Mouse (Mus musculus) hindbrain, embryonic 13.5 days (tissue): Measurements from ENCODE around the gene Dcdc2a. TPM values are rescaled to one million over a fixed set of nuclear protein-coding genes. Genes with fewer than 3 reads are reported as not detected.

Experiments used
- ATAC-seq: fragments of 200-750 bp; cut with Nextera tagmentation; 2 replicates; pipeline ENCODE4 v1.8.0; 2017; ENCODE audit warnings: moderate TSS enrichment; ENCODE audit not compliant: low FRiP score
- H3K27ac ChIP-seq: fragments of 300-500 bp; sonication (generic); 2 replicates; pipeline ENCODE4 v1.5.1; 2015; ENCODE audit warnings: inconsistent platforms, mild to moderate bottlenecking, moderate library complexity
- H3K27me3 ChIP-seq: fragments of 300-500 bp; sonication (generic); 2 replicates; pipeline ENCODE4 v1.6.1; 2015; ENCODE audit warnings: mild to moderate bottlenecking, inconsistent platforms
- H3K36me3 ChIP-seq: fragments of 300-500 bp; sonication (generic); 2 replicates; pipeline ENCODE4 v1.6.1; 2015; ENCODE audit warnings: mild to moderate bottlenecking, inconsistent platforms
- H3K4me1 ChIP-seq: fragments of 300-500 bp; sonication (generic); replicated peaks from 2 replicates; pipeline ENCODE4 v1.6.1; 2015; ENCODE audit warnings: inconsistent platforms
- H3K4me2 ChIP-seq: fragments of 300-500 bp; sonication (generic); 2 replicates; pipeline ENCODE4 v1.6.1; 2015; ENCODE audit warnings: inconsistent platforms, mild to moderate bottlenecking, moderate library complexity
- H3K4me3 ChIP-seq: fragments of 300-500 bp; sonication (generic); 2 replicates; pipeline ENCODE4 v1.5.1; 2015; ENCODE audit warnings: mild to moderate bottlenecking, inconsistent platforms
- H3K9ac ChIP-seq: fragments of 300-500 bp; sonication (generic); 2 replicates; pipeline ENCODE4 v1.6.1; 2015; ENCODE audit warnings: mild to moderate bottlenecking, inconsistent platforms
- H3K9me3 ChIP-seq: fragments of 300-500 bp; sonication (generic); 2 replicates; pipeline ENCODE4 v1.6.1; 2016; ENCODE audit warnings: inconsistent platforms
- WGBS: fragments of 180-500 bp; shearing (Covaris S2); methylation state at CpG from one replicate; pipeline ENCODE4 v1.1.7; 2015; 5-methylcytosine and 5-hydroxymethylcytosine counted together
- polyA plus RNA-seq: library from polyadenylated mRNA; unstranded; fragments of >200 nt; fragmentation: Nextera tagmentation; extraction: Ambion mirVana; gene quantifications from 2 replicates; pipeline ENCODE4 v1.2.1, GENCODE M21; 2015

Gene Dcdc2a
- polyA plus RNA-seq, 1 experiment from 2014 or later = 5.0 TPM

GRCm38 (mm10) chr13:25099508-25099907, 43.7 kb downstream of the Dcdc2a start:
- 80% methylated on average over 3 of the region's 3 CpGs for WGBS
- Histone ChIP-seq H3K9ac (no peak overlapping the region), H3K27ac (no peak overlapping the region), H3K4me2 (no peak overlapping the region), H3K4me1 (no peaks in the 10 kb centered on the region), H3K4me3 (no peak overlapping the region), H3K9me3 (no peaks in the 10 kb centered on the region), H3K36me3 (no peaks in the 10 kb centered on the region), H3K27me3 (no peaks in the 10 kb centered on the region)
- ATAC-seq = no peak

- WGBS = 74% methylated on average over 6 of the region's 6 CpGs
Measured at GRCm38 (mm10) chr13:25100581-25100980, 44.8 kb downstream of the Dcdc2a start.

GRCm38 (mm10) chr13:25105671-25106070, 49.9 kb downstream of the Dcdc2a start:
- no peak for ATAC-seq

More at GRCm38 (mm10) chr13:25100581-25100980, 44.8 kb downstream of the Dcdc2a start:
- H3K27me3 ChIP-seq = no peaks in the 10 kb centered on the region
- no peaks in the 10 kb centered on the region for H3K9me3 ChIP-seq
- no peaks in the 10 kb centered on the region for H3K36me3 ChIP-seq
- H3K27ac ChIP-seq = no peak overlapping the region
- no peak overlapping the region for H3K4me2 ChIP-seq
- no peak overlapping the region for H3K9ac ChIP-seq
- H3K4me1 ChIP-seq = no peaks in the 10 kb centered on the region
- ATAC-seq = no peak
- no peak overlapping the region for H3K4me3 ChIP-seq

DNA sequence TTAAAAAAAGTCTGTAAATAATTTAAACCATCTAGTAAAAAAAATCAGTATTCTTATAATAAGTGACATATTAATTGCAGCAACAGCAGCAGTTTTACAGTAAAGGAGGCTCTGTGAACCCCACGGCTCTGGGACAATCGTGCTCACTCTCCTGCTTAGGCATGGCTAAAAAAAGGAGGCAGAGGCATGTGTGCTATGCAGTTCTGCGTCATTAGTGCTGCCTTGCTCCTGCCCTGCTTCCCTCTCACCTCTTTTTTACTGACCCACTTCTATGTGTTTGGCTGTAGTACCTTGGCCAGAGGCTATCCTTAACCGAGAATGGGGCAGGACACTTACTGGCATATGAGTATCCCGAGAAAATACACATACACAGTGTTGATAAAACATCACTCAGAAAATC, 50.9 kb downstream of the Dcdc2a start:
- H3K9me3 ChIP-seq = no peaks in the 10 kb centered on the region
- H3K4me1 ChIP-seq = no peaks in the 10 kb centered on the region
- ATAC-seq = no peak
- WGBS = 85% methylated on average over 5 of the region's 5 CpGs
- H3K36me3 ChIP-seq = no peaks in the 10 kb centered on the region
- no peak overlapping the region for H3K4me3 ChIP-seq
- no peak overlapping the region for H3K9ac ChIP-seq
- H3K27ac ChIP-seq = no peak overlapping the region
- no peak overlapping the region for H3K4me2 ChIP-seq
- no peaks in the 10 kb centered on the region for H3K27me3 ChIP-seq

More at GRCm38 (mm10) chr13:25105671-25106070, 49.9 kb downstream of the Dcdc2a start:
- no peak overlapping the region for H3K4me3 ChIP-seq
- no peak overlapping the region for H3K4me2 ChIP-seq
- H3K27ac ChIP-seq = no peak overlapping the region
- H3K36me3 ChIP-seq = no peaks in the 10 kb centered on the region
- H3K27me3 ChIP-seq = no peaks in the 10 kb centered on the region
- no peaks in the 10 kb centered on the region for H3K9me3 ChIP-seq
- H3K9ac ChIP-seq = no peak overlapping the region
- H3K4me1 ChIP-seq = no peaks in the 10 kb centered on the region

- Histone ChIP-seq H3K4me3 (no peak overlapping the region), H3K4me1 (no peaks in the 10 kb centered on the region), H3K9me3 (no peaks in the 10 kb centered on the region), H3K4me2 (no peak overlapping the region), H3K36me3 (no peaks in the 10 kb centered on the region), H3K9ac (no peak overlapping the region), H3K27me3 (no peaks in the 10 kb centered on the region), H3K27ac (no peak overlapping the region)
- 88% methylated on average over 3 of the region's 3 CpGs for WGBS
- no peak for ATAC-seq
Measured at GRCm38 (mm10) chr13:25108353-25108752, 52.5 kb downstream of the Dcdc2a start.

- no peaks in the 10 kb centered on the region for H3K27me3 ChIP-seq
- 0 out of 2 replicates have a peak, but pooled peaks cover 7% of the 10 kb centered on the region for H3K4me1 ChIP-seq
- no peaks in the 10 kb centered on the region for H3K9me3 ChIP-seq
- no peak overlapping the region for H3K27ac ChIP-seq
- no peak overlapping the region for H3K4me3 ChIP-seq
- H3K4me2 ChIP-seq = no peak overlapping the region
- no peak for ATAC-seq
- 73% methylated on average over 5 of the region's 5 CpGs for WGBS
- H3K9ac ChIP-seq = no peak overlapping the region
- H3K36me3 ChIP-seq = no peaks in the 10 kb centered on the region
Measured at GRCm38 (mm10) chr13:25110592-25111095, 54.8 kb downstream of the Dcdc2a start.

DNA sequence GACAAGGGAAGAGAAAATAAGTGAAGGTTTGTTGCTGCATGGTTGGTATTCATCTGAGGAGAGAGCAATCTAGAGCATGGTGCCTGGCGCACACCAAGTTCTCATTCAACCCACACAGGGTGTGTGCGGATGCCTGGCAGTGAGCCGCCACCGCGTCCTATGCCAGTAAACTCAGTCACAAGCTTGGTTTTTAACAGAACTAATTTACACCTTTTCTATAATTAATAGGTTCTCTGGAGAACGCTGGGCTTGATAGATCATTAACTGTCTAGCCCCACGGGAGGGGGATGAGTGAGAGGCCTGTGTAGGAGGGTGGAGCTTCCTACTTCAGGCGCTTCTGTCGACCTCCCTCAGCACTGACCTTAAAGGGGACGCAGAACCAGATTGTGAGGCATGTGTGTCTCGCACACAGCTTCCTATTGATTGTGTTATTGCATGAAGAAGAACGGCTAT, 59.7 kb downstream of the Dcdc2a start:
- no peaks in the 10 kb centered on the region for H3K9me3 ChIP-seq
- H3K9ac ChIP-seq = peak overlapping the region; percentile 46
- peak overlapping the region; percentile 74 for H3K27ac ChIP-seq
- peak overlapping the region; percentile 40 for H3K4me3 ChIP-seq
- peaks cover 9% of the 10 kb centered on the region; the same call in 1 of the 2 replicates for H3K4me1 ChIP-seq
- ATAC-seq = peak; percentile 91
- 0 out of 2 replicates have a peak, but pooled peaks cover 4% of the 10 kb centered on the region for H3K27me3 ChIP-seq
- peak overlapping the region; percentile 63 for H3K4me2 ChIP-seq
- WGBS = 17% methylated on average over 12 of the region's 12 CpGs
- no peaks in the 10 kb centered on the region for H3K36me3 ChIP-seq

DNA sequence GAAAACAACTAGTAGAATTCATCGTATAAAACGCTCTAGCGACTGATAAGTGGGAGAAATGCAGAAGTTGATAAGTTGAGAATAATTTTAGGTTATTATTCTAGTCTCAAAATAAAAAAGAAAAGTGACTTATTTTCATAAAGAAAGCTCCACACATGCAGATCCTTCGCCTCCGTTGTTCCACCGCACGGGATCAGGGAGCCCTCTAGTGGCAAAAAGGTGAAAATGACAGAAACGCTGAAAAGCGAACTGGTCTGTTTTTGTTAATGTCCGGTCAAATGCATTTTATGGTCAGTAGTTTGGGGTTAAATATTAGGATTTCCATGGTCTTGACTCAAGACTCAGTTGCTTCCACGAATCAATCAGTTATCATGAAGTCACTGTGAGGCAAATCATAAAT, 60.2 kb downstream of the Dcdc2a start:
- ATAC-seq = peak; percentile 63
- H3K27me3 ChIP-seq = 0 out of 2 replicates have a peak, but pooled peaks cover 4% of the 10 kb centered on the region
- H3K4me1 ChIP-seq = peaks cover 9% of the 10 kb centered on the region; the same call in 1 of the 2 replicates
- no peaks in the 10 kb centered on the region for H3K36me3 ChIP-seq
- peak overlapping the region; percentile 74 for H3K27ac ChIP-seq
- WGBS = 3% methylated on average over 11 of the region's 11 CpGs
- peak overlapping the region; percentile 40 for H3K4me3 ChIP-seq
- H3K4me2 ChIP-seq = peak overlapping the region; percentile 63
- no peaks in the 10 kb centered on the region for H3K9me3 ChIP-seq
- peak overlapping the region; percentile 46 for H3K9ac ChIP-seq

DNA sequence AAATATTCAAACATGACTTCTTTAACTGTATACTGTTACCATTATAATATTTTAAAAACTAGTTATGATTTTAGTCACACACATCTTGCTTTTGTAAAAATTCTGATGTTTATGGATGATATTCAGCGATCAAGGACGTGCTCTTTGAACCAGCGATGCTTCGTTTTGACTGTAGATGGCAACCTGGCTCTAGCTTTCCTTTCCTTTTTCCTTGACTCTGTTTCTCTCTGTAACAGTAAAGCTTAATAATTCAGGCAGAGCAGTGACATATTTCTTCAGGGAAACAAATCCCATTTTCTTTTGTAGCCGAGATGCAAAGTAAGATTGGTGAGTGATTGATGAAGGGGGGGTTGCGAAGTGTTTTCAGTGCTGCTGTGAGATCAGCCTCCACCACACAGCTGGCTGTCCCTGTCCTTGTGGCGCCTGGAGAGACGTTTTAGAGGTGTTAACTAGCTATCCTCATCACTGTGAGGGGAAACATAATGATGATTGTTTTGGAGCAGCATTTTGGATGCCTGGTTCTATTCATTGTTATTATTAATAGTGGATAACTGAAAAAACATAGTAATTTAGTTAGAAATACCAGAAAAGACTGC, 67.0 kb downstream of the Dcdc2a start:
- Histone ChIP-seq H3K4me2 (no peak overlapping the region), H3K9me3 (no peaks in the 10 kb centered on the region), H3K4me3 (no peak overlapping the region), H3K27me3 (no peaks in the 10 kb centered on the region), H3K9ac (no peak overlapping the region), H3K27ac (peak overlapping the region; percentile 63; the same call in 1 of the 2 replicates), H3K4me1 (peaks cover 4% of the 10 kb centered on the region), H3K36me3 (no peaks in the 10 kb centered on the region)
- 59% methylated on average over 8 of the region's 8 CpGs for whole genome bisulfite sequencing
- ATAC-seq = peak; percentile 72; the same call in 1 of the 2 replicates

DNA sequence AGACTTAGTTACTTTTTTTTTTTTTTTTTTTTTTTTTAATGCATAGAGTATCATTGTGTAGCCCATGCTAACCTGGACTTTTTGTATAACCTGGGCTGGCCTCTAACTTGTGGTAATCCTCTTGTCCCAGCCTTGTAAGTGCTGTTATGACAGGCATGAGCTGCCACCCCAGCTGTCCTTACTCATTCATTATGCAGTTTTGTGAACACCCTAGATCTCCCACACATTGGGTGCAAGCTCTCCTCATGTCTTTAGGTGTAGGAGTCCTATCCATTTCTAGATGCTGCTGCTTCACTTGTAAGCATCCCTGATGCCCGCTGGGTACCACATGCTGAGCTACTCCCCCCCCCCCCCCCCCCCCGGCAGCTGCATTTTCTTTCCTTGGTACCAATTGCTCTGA, 71.4 kb downstream of the Dcdc2a start:
- no peaks in the 10 kb centered on the region for H3K27me3 ChIP-seq
- no peak overlapping the region for H3K9ac ChIP-seq
- H3K27ac ChIP-seq = no peak overlapping the region
- H3K36me3 ChIP-seq = no peaks in the 10 kb centered on the region
- H3K4me2 ChIP-seq = no peak overlapping the region
- no peak overlapping the region for H3K4me3 ChIP-seq
- H3K4me1 ChIP-seq = peaks cover 4% of the 10 kb centered on the region
- WGBS = 95% methylated on average over 2 of the region's 2 CpGs
- ATAC-seq = no peak
- no peaks in the 10 kb centered on the region for H3K9me3 ChIP-seq

- Histone ChIP-seq H3K27ac (no peak overlapping the region), H3K4me1 (peaks cover 4% of the 10 kb centered on the region), H3K9ac (no peak overlapping the region), H3K4me3 (no peak overlapping the region), H3K27me3 (no peaks in the 10 kb centered on the region), H3K9me3 (no peaks in the 10 kb centered on the region), H3K4me2 (no peak overlapping the region), H3K36me3 (no peaks in the 10 kb centered on the region)
- ATAC-seq = no peak
- 95% methylated on average over 6 of the region's 6 CpGs for WGBS
Measured at GRCm38 (mm10) chr13:25127806-25128205, 72.0 kb downstream of the Dcdc2a start.

GRCm38 (mm10) chr13:25128766-25129165, 73.0 kb downstream of the Dcdc2a start:
- Histone ChIP-seq H3K36me3 (no peaks in the 10 kb centered on the region), H3K4me2 (no peak overlapping the region), H3K27me3 (no peaks in the 10 kb centered on the region), H3K4me1 (no peaks in the 10 kb centered on the region), H3K27ac (no peak overlapping the region), H3K4me3 (no peak overlapping the region), H3K9ac (no peak overlapping the region), H3K9me3 (no peaks in the 10 kb centered on the region)
- 91% methylated on average over 9 of the region's 9 CpGs for WGBS
- no peak for ATAC-seq

DNA sequence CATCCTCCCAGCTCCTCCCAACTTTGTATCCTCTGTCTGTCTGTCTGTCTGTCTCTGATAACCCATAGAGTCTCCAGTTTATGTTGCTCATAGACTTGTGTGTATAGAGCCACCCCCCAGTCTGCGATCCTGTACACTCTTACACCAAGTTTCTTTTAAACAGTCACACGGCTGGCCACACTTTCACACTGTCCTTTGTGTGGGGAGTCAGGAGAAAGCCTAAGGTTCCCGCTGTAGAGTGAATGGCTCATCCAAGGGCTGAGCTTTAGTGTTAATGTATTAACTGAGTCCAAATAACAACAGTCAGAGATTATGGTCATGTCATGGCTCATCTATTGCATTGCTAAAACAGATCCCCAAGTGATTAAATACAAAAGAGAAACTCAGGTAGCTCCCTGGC, 87.3 kb downstream of the Dcdc2a start:
- WGBS = 94% methylated on average over 3 of the region's 3 CpGs

More for the DNA sequence above, 87.3 kb downstream of the Dcdc2a start:
- H3K36me3 ChIP-seq = no peaks in the 10 kb centered on the region
- H3K27ac ChIP-seq = no peak overlapping the region
- no peak overlapping the region for H3K4me3 ChIP-seq
- H3K27me3 ChIP-seq = no peaks in the 10 kb centered on the region
- ATAC-seq = no peak
- no peak overlapping the region for H3K9ac ChIP-seq
- H3K4me2 ChIP-seq = no peak overlapping the region
- H3K4me1 ChIP-seq = no peaks in the 10 kb centered on the region
- no peaks in the 10 kb centered on the region for H3K9me3 ChIP-seq
